Mouse (Mus musculus) skeletal muscle tissue, adult 2 months (tissue): Measurements from ENCODE around the gene Agfg2.
"Not testable (repeated sequence)": the region's sequence is repeated elsewhere in the genome, so short reads cannot be mapped to it uniquely, and the experiment has no call there.

Source experiments
- DNase-seq: peaks from one replicate; pipeline ENCODE4 v3.0.0-alpha.2; 2012; ENCODE audit warnings: low read depth, low spot score

Agfg2 gene

GRCm38 (mm10) chr5:137645652-137646091, 38.9 kb downstream of the Agfg2 start, which contains the start of gene Irs3:
TSS of gene Irs3 (minus strand) at chr5:137645714.
- DNase-seq: peak; percentile 57

DNA sequence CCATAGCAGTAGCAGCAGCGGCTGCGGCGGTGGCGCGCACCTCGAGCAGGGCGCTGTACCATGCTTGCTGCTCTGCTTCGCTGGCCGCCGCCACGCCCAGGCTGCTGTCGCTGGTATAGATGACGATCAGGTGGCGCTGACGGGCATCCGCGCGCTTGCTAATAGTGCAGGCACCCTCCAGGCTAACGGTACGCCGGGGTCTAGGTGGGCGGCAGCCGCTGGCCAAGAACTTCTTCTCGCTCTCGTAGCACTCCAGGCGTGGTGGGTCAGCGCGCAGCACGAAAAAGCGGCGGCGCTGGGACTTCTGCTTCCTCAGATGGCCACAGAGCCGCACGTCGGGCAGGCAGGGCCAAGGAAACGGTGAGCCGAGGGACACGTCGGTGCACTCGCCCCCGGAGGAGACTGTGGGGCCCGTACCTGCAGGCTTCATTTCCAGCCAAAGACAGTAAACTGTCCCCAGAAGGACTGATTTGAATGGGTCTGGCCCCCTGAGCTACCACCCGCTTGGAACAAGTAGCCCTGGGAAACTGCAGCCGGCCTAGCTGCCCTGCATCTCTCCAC, 39.4 kb downstream of the Agfg2 start:
- no peak for DNase-seq

GRCm38 (mm10) chr5:137644484-137644883, 40.0 kb downstream of the Agfg2 start:
- DNase-seq: no peak

- DNase-seq: no peak
Measured at GRCm38 (mm10) chr5:137642886-137643285, 41.6 kb downstream of the Agfg2 start.

DNA sequence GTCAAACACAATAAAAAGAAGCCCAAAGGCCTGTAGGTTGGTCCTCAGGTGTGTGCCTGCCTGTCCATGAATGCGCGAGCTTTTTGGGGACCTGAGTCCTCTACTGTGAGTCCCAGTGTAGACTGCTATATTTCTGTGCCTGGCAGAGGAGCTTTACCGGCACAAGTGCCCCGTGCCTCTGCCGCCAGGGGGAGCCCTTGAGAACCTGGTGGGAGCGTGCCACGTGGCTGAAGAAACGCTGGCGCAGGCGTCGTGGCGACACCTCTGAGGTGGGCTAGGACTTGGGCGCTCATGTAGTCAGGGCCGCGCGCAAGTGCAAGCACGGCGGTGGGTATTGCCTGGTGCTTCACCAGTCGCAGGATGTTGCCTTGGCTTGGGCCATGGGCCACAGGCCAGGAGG, 43.5 kb downstream of the Agfg2 start, which contains the start of gene Sap25:
Gene Sap25, plus strand, starts transcription at position 281 of the 400 bp plus-strand sequence.
- no peak for DNase-seq

- DNase-seq: no peak
Measured at GRCm38 (mm10) chr5:137639472-137639871, 45.1 kb downstream of the Agfg2 start.

DNA sequence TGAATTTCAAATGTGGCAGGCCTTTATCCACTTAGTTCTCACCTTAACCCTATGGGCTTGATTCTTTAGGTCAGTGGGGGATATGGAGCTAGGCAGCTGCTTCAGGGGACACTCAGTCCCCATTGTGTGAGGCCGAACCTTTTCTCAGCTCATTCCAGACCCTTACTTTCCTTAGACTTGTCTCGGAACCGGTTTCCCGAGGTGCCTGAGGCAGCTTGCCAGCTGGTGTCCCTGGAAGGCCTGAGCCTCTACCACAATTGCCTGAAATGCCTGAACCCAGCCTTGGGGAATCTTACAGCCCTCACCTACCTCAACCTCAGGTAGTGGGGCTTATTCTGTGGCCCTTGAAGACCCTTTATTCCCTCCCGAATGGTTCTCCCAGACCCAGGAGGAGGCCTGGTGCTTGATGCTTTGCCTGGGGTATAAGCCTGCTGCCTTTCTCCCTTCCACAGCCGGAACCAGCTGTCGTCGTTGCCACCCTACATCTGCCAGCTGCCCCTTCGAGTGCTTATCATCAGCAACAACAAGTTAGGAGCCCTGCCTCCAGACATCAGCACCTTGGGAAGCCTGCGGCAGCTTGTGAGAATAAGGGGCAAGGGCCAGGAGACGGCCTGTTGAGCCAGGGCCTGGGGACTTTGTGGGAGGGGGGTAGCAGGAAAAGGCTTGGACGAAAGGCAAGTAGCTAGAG, 51.0 kb downstream of the Agfg2 start:
- DNase-seq: no peak

DNA sequence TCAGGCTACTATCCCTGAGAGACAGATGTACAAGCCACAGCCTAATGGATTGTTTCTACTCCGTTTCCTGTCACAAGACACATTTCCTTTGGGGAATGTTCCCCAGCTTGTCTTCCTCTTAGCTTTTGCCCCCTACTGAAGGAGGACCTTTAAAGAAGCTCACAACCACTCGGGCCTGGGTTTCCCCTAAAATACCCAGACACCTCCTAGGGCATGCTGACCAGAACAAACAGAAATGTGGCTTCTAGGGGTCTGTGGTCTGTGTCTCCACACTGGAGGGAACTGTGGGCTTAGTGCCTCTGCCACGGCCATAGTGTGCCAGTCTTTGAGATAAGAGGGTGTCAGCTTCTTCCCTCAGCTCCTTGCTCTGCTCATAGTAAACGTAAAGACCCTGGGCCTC, 52.9 kb downstream of the Agfg2 start:
- DNase-seq: no peak

DNA sequence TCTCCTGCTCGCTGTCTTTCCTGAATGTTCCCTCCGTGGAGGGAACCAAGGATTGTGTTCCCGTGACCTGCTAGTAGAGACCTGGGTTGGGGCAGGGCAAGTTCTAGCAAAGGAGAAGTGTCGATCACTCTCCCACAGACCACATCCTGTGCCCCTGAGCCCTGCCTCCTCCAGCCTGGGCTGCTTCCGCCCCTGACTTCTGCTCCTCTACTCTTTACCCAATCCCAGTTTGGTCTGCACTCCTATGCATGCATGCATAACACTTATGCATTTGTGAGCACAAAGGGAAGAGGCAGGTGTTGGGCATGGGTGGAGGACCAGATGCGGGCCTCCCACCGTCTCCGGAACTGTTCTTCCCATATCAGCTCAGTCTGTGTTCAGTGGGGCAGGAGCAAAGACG, 53.4 kb downstream of the Agfg2 start:
- no peak for DNase-seq

DNA sequence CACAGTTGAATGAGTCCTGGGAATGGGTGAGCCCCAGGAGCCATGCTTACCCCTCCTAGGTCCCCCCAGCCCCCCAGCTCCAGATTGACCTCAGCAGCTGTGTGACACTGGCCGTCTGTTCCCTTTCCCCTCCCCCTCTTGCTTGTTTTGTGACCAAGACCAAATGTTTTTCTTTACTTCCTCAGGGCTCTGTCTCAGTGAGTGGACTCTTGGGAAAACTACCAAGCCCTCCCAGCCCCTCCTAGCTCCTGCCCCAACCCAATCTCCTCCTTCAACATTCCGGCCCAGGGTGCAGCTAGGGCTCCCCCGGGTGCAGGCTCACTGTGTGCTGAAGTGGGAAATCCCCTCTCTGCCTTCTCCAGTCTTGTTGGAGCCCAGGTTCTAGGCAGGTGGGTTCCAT, 53.9 kb downstream of the Agfg2 start:
- no peak for DNase-seq

DNA sequence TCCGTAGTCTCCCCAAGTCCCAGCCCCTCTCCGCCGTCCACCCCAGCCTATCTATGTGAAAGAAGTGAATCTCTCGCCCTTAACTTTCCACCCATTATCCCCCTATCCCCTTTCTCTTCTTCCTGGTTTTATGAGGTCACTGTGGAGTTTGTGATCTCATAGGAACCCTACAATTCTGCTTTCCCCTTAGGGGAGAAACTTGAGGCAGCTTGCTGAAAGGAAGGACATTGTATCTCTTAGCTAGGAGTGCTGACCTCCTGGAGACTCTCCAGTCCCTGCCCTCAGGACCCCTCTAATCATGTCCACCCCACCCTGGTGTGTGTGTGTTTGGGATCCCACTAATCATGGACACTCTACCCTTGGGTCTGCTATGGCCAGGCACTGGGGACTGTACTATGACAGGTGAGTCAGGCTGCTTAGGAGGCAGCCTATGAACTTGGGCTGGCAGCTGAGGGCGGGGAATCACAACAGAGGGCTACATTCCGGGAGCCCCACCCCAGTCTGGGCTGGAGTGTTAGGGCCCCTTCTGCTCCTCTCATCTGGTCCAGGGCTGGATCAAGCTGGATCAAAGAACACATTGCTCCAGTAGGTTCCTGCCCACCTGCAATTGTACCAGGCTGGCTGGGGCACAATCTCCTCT, 54.5 kb downstream of the Agfg2 start:
- DNase-seq: no peak

DNA sequence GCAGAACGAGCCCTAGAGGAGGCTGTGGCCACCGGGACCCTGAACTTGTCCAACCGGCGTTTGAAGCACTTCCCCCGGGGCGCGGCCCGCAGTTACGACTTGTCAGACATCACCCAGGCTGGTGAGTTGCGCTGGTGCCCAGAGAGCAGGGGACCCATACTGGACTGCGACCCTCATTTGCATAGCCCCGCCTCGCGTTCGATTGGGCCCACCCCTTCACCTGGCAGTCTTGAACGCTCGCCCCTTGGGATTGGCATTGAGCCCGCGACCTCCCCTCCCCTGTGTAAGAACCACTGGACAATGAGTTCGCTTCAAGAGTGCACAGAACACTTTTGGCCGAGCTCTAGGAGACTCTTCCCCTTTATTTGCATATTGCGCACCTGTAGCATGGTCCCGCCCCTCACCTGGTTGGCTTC, 55.2 kb downstream of the Agfg2 start:
- no peak for DNase-seq

DNA sequence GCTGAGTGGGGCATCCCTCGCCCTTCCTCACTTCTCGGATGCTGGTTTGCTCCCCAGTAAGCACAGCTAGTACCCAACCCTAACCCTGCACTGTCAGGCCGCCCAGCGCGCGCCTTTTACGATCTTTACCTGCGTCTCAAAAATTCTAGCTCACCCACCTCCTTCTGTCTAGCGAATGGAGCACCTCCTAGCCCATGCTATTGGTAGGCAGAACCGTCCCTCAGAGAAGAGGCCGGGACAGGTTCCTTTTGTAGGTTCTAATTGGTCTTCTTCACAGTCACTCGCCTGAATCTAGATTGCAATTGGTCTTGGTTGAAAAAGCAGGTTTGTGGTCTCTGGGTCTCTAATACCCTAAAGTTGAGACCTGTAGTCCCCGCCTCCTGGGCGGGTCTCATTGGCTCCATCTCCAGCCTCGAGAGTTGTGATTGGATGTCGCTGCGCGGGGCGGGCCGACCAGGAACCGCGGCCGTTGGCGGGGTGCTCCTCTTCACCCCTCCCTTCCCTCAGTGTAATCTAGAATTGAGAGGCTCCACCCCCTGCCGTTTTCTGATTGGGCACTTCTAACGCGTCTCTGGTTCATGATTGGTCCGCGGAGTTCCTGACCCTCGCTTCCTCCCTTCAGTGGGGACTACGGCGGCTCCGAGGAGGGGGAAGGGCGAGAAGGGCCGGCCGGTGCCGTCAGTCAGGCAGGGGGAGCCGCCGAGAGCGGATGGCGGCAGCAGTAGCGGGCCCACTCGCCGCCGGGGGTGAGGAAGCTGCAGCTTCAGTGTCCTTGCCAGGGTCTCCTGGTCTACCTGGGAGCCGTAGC, 55.8 kb downstream of the Agfg2 start, which contains the start of the genes Fbxo24, Lrch4 and Gm20605:
Gene Fbxo24, minus strand, starts transcription at position 505 of the 808 bp plus-strand sequence.
Gene Lrch4, plus strand, starts transcription at position 624 of the 808 bp plus-strand sequence.
Gene Gm20605, plus strand, starts transcription at position 678 of the 808 bp plus-strand sequence.
- DNase-seq: peak; percentile 99

- DNase-seq: no peak
Measured at GRCm38 (mm10) chr5:137627991-137628390, 56.5 kb downstream of the Agfg2 start.

DNA sequence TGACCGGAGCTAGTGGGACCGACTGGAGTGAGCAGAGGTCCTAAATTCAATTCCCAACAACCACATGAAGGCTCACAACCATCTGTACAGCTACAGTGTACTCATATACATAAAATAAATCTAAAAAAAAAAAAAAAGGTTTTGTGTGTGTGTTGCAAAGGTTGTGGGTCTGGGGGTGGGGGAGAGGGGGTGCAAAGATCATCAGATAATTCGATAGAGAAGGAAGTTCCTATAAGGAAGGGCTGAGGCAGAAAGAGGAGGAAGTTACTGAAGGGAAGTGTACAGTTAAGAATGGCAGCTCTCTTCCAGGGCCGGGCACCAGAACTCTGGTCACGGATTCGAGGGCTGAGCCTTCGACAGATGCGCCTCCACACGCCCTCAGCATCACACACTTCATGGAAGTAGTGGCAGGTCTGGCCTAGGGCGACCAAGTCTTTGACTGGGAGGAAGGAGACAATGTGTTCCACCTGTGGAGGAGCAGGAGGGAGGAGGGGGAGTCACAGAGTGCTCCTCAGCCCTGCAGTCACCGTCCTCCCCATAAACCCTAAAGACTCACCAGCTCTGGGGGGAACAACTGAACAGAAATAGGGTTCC, 60.5 kb downstream of the Agfg2 start:
- DNase-seq: no peak

- DNase-seq: no peak
Measured at GRCm38 (mm10) chr5:137615347-137615746, 69.2 kb downstream of the Agfg2 start.

DNA sequence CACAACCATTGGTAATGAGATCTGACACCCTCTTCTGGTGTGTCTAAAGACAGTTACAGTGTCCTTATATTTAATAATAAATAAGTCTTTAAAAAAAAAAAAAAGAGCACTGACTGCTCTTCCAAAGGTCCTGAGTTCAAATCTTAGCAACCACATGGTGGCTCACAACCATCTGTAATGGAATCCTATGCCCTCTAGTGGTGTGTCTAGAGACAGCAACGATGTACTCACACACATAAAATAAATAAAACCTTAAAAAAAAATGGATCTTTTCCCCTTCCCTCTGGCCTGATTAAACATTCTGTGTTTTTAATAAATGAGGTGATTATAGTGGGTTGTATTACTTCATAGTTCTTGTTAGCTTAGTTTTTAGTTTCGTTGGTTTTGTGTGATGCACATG, 69.6 kb downstream of the Agfg2 start:
- not testable (repeated sequence) for DNase-seq

DNA sequence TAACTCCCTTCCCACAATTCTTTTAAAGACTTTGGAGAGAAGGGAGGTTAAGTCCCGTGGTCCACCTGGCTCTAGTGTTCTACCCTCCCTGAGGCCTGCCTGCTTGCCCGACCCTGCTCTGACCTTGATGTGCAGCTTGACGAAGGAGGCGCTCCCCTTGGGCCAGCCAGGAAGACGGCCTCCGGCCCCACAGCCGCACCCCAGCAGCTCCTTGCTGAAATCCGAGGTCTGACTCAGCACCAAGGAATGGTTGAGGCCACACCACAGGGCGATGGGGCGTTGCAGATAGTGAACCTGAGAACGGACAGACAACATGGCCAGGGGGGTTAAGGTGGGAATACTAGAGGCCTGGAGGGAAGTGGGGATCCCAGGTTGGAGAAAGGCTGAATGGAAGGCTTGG, 71.0 kb downstream of the Agfg2 start, which contains the start of gene Pcolce:
Gene Pcolce, minus strand, starts transcription at position 235 of the 400 bp plus-strand sequence.
- DNase-seq: no peak

DNA sequence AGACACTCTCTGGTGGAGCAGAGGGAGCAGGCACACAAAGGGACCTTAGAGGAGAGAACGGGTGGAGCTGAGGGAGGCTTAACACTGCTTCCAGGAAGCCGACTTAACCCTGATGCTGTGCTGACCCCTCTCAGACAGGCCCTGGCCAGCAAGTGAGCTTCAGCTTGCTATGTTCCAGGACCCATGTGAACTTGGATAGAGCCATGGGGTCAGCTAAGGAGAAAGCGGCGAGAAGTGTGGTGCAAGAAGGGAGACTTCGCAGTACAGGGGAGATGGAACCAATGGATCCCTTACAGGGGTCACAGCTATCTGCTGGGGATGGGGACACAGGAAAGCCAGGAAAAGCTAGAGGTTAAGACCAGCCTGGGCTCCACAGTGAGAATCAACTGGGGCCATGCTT, 71.5 kb downstream of the Agfg2 start:
- no peak for DNase-seq

- peak; percentile 71 for DNase-seq
Measured at GRCm38 (mm10) chr5:137611245-137611602, 73.3 kb downstream of the Agfg2 start.

GRCm38 (mm10) chr5:137610548-137611244, 73.8 kb downstream of the Agfg2 start:
- DNase-seq: peak; percentile 86
